Mouse (Mus musculus) stomach, postnatal 0 days (tissue): Measurements from ENCODE around the gene Morn2.

ENCODE experiments used
- CTCF ChIP-seq: IDR thresholded peaks from 2 replicates; pipeline ENCODE4 v1.5.1; 2016; ENCODE audit warnings: antibody characterized with exemption, low read depth, mild to moderate bottlenecking, moderate library complexity
- EP300 ChIP-seq: optimal IDR thresholded peaks from 2 replicates; pipeline ENCODE3; 2016; ENCODE audit warnings: antibody characterized with exemption

GRCm38 (mm10) chr17:80278255-80278654 lies 11.7 kb upstream of the Morn2 start:
- TF ChIP-seq EP300, result no peak
- TF ChIP-seq CTCF, result no peak
